Mouse (Mus musculus) hindbrain, embryonic 15.5 days (tissue): ENCODE measurements around the gene Nsmce3. TPM values are rescaled to one million over a fixed set of nuclear protein-coding genes. Genes with fewer than 3 reads are reported as not detected.
A peak's percentile ranks its signal among the peaks of the same experiment; 100 is the strongest.

Source experiments
- ATAC-seq: fragments of 200-750 bp; cut with Nextera tagmentation; 2 replicates; pipeline ENCODE4 v1.8.0; 2017; ENCODE audit warnings: low read depth, moderate number of reproducible peaks, moderate TSS enrichment; ENCODE audit not compliant: low FRiP score
- H3K27ac ChIP-seq: fragments of 300-500 bp; sonication (generic); replicated peaks from 2 replicates; pipeline ENCODE4 v1.5.1; 2015; ENCODE audit warnings: mild to moderate bottlenecking, inconsistent platforms
- H3K27me3 ChIP-seq: fragments of 300-500 bp; sonication (generic); 2 replicates; pipeline ENCODE4 v1.6.1; 2015; ENCODE audit warnings: control low read depth, inconsistent platforms
- H3K36me3 ChIP-seq: fragments of 300-500 bp; sonication (generic); 2 replicates; pipeline ENCODE4 v1.6.1; 2015; ENCODE audit warnings: control low read depth, inconsistent platforms
- H3K4me1 ChIP-seq: fragments of 300-500 bp; sonication (generic); replicated peaks from 2 replicates; pipeline ENCODE4 v1.6.1; 2015; ENCODE audit warnings: control low read depth, inconsistent platforms
- H3K4me2 ChIP-seq: fragments of 300-500 bp; sonication (generic); 2 replicates; pipeline ENCODE4 v1.6.1; 2015; ENCODE audit warnings: moderate library complexity, mild to moderate bottlenecking, inconsistent platforms
- H3K4me3 ChIP-seq: fragments of 300-500 bp; sonication (generic); 2 replicates; pipeline ENCODE4 v1.5.1; 2015; ENCODE audit warnings: mild to moderate bottlenecking, inconsistent platforms
- H3K9ac ChIP-seq: fragments of 300-500 bp; sonication (generic); 2 replicates; pipeline ENCODE4 v1.6.1; 2015; ENCODE audit warnings: inconsistent platforms
- H3K9me3 ChIP-seq: fragments of 300-500 bp; sonication (generic); 2 replicates; pipeline ENCODE4 v1.6.1; 2016; ENCODE audit warnings: control low read depth, inconsistent platforms
- WGBS: fragments of 180-500 bp; shearing (Covaris S2); methylation state at CpG from one replicate; pipeline ENCODE4 v1.1.7; 2015; 5-methylcytosine and 5-hydroxymethylcytosine counted together
- polyA plus RNA-seq: library from polyadenylated mRNA; unstranded; fragments of >200 nt; fragmentation: Nextera tagmentation; extraction: Ambion mirVana; gene quantifications from 2 replicates; pipeline ENCODE4 v1.2.1, GENCODE M21; 2015

The Nsmce3 gene
- 10.3 and 11.5 TPM in 2 replicates for polyA plus RNA-seq

DNA sequence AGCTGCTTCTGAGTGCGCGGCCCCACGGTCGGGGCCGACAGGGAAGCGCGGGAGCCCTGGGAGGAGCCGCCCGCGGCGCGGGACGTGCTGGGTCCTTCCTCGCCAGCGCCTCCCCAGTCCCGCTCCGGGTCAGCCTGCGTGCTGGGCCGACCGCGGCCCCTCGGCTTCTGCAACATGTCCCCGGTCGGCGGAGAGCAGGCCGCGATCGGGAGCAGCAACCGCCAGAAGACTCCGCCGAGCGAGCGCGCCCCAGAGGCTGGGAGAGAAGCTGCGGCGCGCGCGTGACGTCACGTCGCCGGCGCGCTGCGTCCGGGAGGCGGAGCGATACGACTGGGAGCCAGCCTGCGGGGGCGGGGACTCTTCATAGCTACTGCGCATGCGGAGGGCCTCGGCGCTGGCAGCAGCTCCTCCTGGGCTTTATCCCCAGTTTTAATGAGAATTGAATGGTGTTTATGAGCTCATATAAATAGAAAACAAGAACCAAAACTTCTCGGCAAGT lies at the start of gene Nsmce3:
Gene Nsmce3 (minus strand): TSS at position 255 of the 499 bp plus-strand sequence.
- Histone ChIP-seq H3K9me3 (no peaks in the 10 kb centered on the region), H3K9ac (peak within 1 kb of the TSS; percentile 86), H3K4me1 (peaks cover 32% of the 10 kb centered on the region), H3K4me3 (peak within 1 kb of the TSS; percentile 81), H3K36me3 (no peaks in the 10 kb centered on the region), H3K27ac (peak within 1 kb of the TSS; percentile 95), H3K4me2 (peak within 1 kb of the TSS; percentile 91), H3K27me3 (no peaks in the 10 kb centered on the region)
- ATAC-seq = peak; percentile 95
- under 1% methylated on average over 57 of the region's 57 CpGs for WGBS

DNA sequence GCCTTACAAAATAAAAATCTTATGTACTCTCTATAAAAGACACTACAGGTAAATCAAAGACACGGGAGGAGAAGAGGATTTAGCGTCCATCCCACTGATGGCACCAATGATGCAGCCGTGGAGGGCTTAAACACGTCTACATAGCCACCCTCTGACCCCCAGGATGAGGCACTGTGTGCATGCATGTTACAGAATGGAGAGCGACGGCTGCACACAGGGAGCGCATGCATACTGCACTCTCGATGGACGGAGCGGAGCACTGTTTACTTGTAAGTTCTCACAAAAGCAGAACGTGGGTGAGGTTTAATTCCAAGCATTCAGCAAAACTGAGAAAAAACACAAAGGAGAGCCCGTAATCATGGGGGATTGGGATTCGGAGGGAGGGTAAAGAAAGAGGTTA lies 48.4 kb upstream of the Nsmce3 start:
- Histone ChIP-seq H3K9ac (no peak overlapping the region), H3K27ac (peak overlapping the region; percentile 43; the same call in 1 of the 2 replicates), H3K4me3 (no peak overlapping the region), H3K4me1 (peaks cover 10% of the 10 kb centered on the region), H3K9me3 (no peaks in the 10 kb centered on the region), H3K36me3 (no peaks in the 10 kb centered on the region), H3K4me2 (no peak overlapping the region), H3K27me3 (no peaks in the 10 kb centered on the region)
- ATAC-seq = no peak
- WGBS = 59% methylated on average over 13 of the region's 13 CpGs

DNA sequence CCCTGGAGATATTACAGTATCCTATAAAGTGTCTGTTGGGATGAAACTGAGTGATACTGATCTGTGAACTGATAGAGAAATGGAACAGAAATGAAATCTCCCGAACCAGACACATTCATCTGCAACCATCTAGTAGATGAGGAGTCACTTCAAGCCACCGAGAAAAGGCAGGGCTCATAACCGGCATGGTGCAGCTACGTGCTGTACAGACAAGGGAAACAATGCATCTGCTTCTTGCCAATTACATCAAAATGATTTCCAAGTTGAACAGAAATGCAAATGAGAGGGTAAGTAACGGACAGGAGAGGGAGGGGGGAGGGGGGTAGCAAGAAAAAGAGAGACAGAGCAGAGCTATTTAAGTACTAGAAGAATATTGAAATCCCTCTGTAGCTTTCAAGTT lies 47.9 kb upstream of the Nsmce3 start:
- Histone ChIP-seq H3K4me1 (peaks cover 10% of the 10 kb centered on the region), H3K9ac (no peak overlapping the region), H3K9me3 (no peaks in the 10 kb centered on the region), H3K27ac (peak overlapping the region; percentile 1; the same call in 1 of the 2 replicates), H3K4me3 (no peak overlapping the region), H3K36me3 (no peaks in the 10 kb centered on the region), H3K27me3 (no peaks in the 10 kb centered on the region), H3K4me2 (no peak overlapping the region)
- ATAC-seq = no peak
- WGBS = 13% methylated on average over 5 of the region's 5 CpGs

DNA sequence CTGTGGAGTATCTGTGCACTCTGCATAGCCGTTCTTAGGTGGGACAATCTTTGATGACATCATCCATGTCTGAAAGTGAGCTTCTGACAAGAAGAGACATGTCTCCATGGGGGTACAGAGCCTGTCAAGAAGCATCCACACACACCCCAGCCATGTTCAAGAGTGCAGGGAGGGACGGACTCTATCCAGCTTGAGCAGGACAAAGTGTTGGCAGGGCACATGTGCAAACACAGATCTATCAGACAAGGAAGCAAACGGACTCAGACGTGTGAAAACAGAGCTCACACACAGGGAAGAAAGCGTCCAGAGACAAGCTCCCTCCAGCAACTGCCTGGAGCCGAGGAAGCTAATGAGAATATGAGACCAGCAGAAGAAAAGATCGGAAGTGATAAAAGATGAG lies 43.9 kb upstream of the Nsmce3 start:
- Histone ChIP-seq H3K27me3 (no peaks in the 10 kb centered on the region), H3K4me1 (peaks cover 22% of the 10 kb centered on the region), H3K4me3 (no peak overlapping the region), H3K9ac (no peak overlapping the region), H3K4me2 (no peak overlapping the region), H3K27ac (no peak overlapping the region), H3K36me3 (no peaks in the 10 kb centered on the region), H3K9me3 (no peaks in the 10 kb centered on the region)
- WGBS = 53% methylated on average over 7 of the region's 7 CpGs
- ATAC-seq = peak; percentile 62; the same call in 1 of the 2 replicates

DNA sequence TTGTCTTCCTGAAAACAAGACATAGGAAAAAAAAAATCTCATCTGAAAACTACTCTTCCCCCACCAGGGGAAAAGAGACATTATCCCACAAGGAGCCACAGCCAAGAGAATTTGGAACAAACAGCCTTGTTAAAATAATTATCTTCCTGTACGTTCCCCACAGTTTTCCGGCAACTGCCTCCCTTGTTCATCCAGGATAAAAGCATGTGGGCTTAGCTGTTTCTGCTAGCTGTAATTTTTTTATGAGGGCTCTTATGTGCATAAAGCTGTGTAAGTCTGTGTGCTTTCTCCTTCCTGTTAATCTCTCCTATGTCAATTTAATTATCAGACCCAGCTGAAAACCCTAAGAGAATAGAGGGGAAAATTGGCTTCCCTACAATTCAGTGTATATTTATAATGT lies 42.3 kb upstream of the Nsmce3 start:
- peak overlapping the region; percentile 57 for H3K27ac ChIP-seq
- no peak overlapping the region for H3K9ac ChIP-seq
- peaks cover 13% of the 10 kb centered on the region; the same call in 1 of the 2 replicates for H3K4me1 ChIP-seq
- H3K9me3 ChIP-seq = no peaks in the 10 kb centered on the region
- no peak for ATAC-seq
- 48% methylated on average over 2 of the region's 2 CpGs for WGBS
- no peak overlapping the region for H3K4me2 ChIP-seq
- H3K36me3 ChIP-seq = no peaks in the 10 kb centered on the region
- H3K4me3 ChIP-seq = no peak overlapping the region
- H3K27me3 ChIP-seq = no peaks in the 10 kb centered on the region

DNA sequence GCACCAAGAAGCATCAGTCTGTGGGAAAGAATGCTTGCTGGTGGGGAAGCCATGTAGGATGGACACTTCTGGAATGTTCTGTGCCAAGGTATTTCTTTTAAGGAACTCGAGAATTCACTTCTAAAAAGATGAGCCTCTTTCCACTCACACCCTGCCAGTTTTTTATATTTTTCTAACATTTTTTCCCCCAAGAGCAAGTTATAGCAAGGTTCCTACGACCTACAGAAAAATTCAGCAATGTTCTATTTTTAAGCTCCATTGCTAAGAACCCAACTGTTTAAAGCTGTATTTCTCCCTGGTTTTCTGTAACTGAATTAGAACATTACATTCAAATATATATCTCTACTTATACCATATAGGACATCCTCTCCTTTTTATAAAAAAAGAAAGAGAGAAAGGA lies 39.1 kb upstream of the Nsmce3 start:
- Histone ChIP-seq H3K27ac (no peak overlapping the region), H3K9ac (no peak overlapping the region), H3K27me3 (no peaks in the 10 kb centered on the region), H3K36me3 (no peaks in the 10 kb centered on the region), H3K4me2 (no peak overlapping the region), H3K9me3 (no peaks in the 10 kb centered on the region), H3K4me1 (peaks cover 12% of the 10 kb centered on the region; the same call in 1 of the 2 replicates), H3K4me3 (no peak overlapping the region)
- 81% methylated on average over 2 of the region's 2 CpGs for WGBS
- ATAC-seq = no peak

DNA sequence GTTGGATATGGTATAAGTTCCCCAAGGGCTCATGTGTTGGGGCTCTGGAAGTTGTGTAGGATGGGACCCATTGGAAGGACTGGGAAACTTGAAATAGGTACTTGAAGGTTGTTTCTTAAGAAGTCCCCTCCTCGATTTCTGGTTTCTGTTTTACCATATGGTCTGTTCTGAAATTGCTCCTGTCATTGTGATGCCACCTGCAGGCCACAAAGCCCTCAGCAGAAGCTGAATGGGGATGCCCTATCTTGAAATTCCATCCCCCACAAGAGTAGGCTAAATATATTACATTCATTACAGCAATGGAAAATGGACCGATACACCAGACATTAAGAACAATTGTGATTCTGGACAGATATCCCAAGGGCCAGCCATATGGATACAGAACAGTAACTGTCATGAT lies 37.4 kb upstream of the Nsmce3 start:
- Histone ChIP-seq H3K4me2 (no peak overlapping the region), H3K27ac (no peak overlapping the region), H3K36me3 (no peaks in the 10 kb centered on the region), H3K27me3 (no peaks in the 10 kb centered on the region), H3K9ac (no peak overlapping the region), H3K9me3 (no peaks in the 10 kb centered on the region), H3K4me1 (peaks cover 7% of the 10 kb centered on the region; the same call in 1 of the 2 replicates), H3K4me3 (no peak overlapping the region)
- ATAC-seq = no peak
- 93% methylated on average over 2 of the region's 2 CpGs for WGBS

DNA sequence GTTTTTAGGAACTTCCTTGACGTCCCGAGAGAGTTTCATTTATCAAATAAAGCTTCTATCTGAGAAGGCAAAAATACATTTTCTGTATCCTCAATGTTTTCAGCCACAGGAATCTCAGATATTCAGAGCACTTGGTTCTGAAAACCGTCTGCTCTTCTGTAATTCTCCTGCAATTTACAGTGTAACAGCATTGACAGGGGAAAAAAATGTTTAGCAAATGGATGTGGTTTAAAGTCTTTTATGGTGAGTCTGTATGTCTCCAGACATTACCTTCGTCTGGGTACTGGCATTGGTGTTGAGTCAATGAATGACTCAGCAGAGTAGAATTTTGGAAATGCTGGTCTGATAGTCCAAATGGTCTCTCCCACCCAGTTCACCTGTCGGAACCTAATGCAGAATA lies 34.2 kb upstream of the Nsmce3 start:
- H3K36me3 ChIP-seq = no peaks in the 10 kb centered on the region
- no peak overlapping the region for H3K9ac ChIP-seq
- no peak overlapping the region for H3K4me2 ChIP-seq
- no peak overlapping the region for H3K4me3 ChIP-seq
- no peaks in the 10 kb centered on the region for H3K9me3 ChIP-seq
- H3K27ac ChIP-seq = no peak overlapping the region
- 81% methylated on average over 5 of the region's 5 CpGs for WGBS
- no peak for ATAC-seq
- H3K4me1 ChIP-seq = no peaks in the 10 kb centered on the region
- no peaks in the 10 kb centered on the region for H3K27me3 ChIP-seq

DNA sequence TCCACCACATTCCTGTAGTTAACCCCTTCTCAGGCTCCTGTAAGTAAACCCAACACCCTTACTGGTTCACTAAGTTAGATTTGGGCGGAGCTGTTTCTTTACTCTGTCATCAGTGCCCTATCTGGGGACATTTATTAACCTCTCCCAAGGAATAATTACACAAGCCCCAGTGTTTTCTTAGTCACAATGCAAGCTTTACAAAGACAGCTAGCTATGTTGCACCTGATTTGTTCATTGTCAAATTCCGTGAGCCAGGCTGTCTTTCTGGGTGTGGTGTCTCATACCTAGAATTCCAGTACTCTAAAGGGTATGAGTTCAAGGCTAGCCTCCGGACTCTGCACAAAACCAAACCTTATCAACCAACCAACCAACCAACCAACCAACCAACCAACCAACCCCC lies 32.7 kb upstream of the Nsmce3 start:
- H3K4me2 ChIP-seq = no peak overlapping the region

DNA sequence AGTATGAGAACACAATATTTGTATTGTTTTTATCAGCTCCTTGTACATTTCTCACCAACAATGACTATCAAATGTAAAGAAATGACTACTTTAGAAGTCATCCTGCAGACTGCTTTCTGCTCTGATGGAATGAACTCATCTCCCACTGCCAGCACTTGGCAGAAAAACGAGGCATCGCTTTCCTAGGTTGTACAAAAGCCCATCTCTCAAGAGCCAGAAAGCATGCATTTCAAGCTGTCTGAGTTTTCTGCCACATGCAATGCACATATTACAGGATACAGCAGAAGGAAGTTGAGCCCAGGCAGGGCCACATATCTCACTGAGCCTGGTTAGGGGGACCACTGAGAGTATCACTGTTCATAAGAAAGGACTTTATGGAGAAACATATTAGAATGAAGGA lies 27.5 kb upstream of the Nsmce3 start:
- Histone ChIP-seq H3K4me3 (no peak overlapping the region), H3K27ac (no peak overlapping the region), H3K9me3 (no peaks in the 10 kb centered on the region), H3K4me2 (no peak overlapping the region), H3K36me3 (no peaks in the 10 kb centered on the region), H3K27me3 (no peaks in the 10 kb centered on the region), H3K4me1 (peaks cover 14% of the 10 kb centered on the region; the same call in 1 of the 2 replicates), H3K9ac (no peak overlapping the region)
- ATAC-seq = no peak
- 66% methylated on average over 2 of the region's 2 CpGs for WGBS

More for the DNA sequence above, 32.7 kb upstream of the Nsmce3 start:
- no peaks in the 10 kb centered on the region for H3K36me3 ChIP-seq
- H3K9me3 ChIP-seq = no peaks in the 10 kb centered on the region
- H3K27me3 ChIP-seq = no peaks in the 10 kb centered on the region
- no peak for ATAC-seq
- no peak overlapping the region for H3K27ac ChIP-seq
- H3K4me3 ChIP-seq = no peak overlapping the region
- no peaks in the 10 kb centered on the region for H3K4me1 ChIP-seq
- no peak overlapping the region for H3K9ac ChIP-seq
- WGBS = 96% methylated on average over 3 of the region's 3 CpGs

DNA sequence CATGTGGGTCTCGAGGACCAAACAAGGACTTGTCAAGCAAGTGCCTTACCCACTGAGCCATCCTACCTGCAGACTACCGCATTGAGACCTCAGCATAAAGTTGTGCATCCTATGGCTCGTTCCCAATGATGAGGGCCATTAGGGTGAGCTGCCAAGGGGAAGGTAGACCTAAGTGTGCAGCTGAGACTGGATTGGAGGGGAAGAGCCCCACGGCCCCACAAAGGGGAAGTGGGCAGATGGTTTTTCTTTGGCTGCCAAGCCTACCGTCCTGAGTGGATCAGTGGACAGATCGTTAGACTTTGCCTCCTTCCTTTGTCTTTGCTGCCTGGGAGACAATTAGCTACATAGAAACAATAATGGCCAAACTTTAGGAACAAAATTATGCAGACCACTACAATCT lies 23.8 kb upstream of the Nsmce3 start:
- Histone ChIP-seq H3K27ac (no peak overlapping the region), H3K36me3 (no peaks in the 10 kb centered on the region), H3K4me3 (no peak overlapping the region), H3K9me3 (no peaks in the 10 kb centered on the region), H3K27me3 (no peaks in the 10 kb centered on the region), H3K4me1 (peaks cover 14% of the 10 kb centered on the region; the same call in 1 of the 2 replicates), H3K9ac (no peak overlapping the region), H3K4me2 (no peak overlapping the region)
- 75% methylated on average over 6 of the region's 6 CpGs for WGBS
- ATAC-seq = no peak

DNA sequence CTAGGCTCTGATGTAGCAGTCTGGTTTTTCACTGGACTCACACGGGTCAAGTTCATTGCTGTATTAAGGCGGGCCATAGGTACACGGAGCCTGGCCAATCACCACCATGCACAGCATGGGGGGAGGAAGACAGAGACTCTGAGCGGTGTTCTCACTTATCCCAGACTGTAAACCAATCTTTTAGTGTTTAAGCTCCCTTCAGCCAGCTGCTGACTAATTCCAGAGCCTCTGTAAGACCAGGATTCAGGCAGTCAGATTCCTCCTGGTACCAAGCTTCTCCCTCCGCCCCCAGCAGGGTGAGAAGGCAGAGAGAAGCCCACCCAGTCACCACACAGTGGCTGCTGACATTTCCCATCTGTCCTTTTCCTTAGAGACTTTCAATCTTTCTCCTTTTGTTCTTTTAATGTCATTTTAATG lies 22.9 kb upstream of the Nsmce3 start:
- peak overlapping the region; percentile 42; the same call in 1 of the 2 replicates for H3K27ac ChIP-seq
- no peaks in the 10 kb centered on the region for H3K9me3 ChIP-seq
- no peak overlapping the region for H3K9ac ChIP-seq
- no peaks in the 10 kb centered on the region for H3K36me3 ChIP-seq
- ATAC-seq = 0 out of 2 replicates have a peak, but pooled peaks have one; percentile 4
- H3K4me3 ChIP-seq = no peak overlapping the region
- no peaks in the 10 kb centered on the region for H3K27me3 ChIP-seq
- H3K4me2 ChIP-seq = no peak overlapping the region
- peaks cover 14% of the 10 kb centered on the region; the same call in 1 of the 2 replicates for H3K4me1 ChIP-seq
- WGBS = 47% methylated on average over 5 of the region's 5 CpGs

DNA sequence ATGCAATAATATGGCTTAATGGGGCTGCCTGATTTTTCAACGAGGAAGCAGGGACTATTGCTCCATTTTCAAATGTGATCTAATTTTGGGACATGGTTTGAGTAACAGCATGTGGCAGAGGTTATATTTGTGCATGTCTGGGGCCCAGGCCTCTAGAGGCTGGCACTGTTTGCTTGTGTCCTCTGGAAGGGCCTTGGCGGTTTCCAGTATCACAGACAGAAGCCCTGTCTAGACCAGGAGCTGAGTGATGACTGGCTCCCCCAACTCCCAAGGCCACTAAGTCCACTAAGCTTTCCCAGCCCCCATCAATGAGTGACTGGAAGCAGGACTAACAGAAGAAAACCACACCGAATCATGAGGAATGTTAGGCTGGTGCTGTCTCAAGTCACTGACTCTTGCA lies 18.3 kb upstream of the Nsmce3 start:
- no peak overlapping the region for H3K27ac ChIP-seq
- H3K4me3 ChIP-seq = no peak overlapping the region
- ATAC-seq = no peak
- no peaks in the 10 kb centered on the region for H3K36me3 ChIP-seq
- H3K27me3 ChIP-seq = no peaks in the 10 kb centered on the region
- no peak overlapping the region for H3K9ac ChIP-seq
- H3K4me2 ChIP-seq = no peak overlapping the region
- WGBS = 76% methylated on average over 3 of the region's 3 CpGs
- H3K4me1 ChIP-seq = peaks cover 12% of the 10 kb centered on the region; the same call in 1 of the 2 replicates
- no peaks in the 10 kb centered on the region for H3K9me3 ChIP-seq
